Mouse (Mus musculus) erythroblast, embryonic 14.5 days (primary cell): ENCODE data around the gene Tcp11.

Source experiments
- GATA1 ChIP-seq: IDR thresholded peaks from 2 replicates; pipeline ENCODE4 v1.6.1; 2012; ENCODE audit warnings: low read length, inconsistent platforms, mixed read lengths
- TAL1 ChIP-seq: IDR thresholded peaks from 3 replicates; pipeline ENCODE4 v1.6.1; 2012; ENCODE audit warnings: low read length, inconsistent platforms, mixed read lengths

DNA sequence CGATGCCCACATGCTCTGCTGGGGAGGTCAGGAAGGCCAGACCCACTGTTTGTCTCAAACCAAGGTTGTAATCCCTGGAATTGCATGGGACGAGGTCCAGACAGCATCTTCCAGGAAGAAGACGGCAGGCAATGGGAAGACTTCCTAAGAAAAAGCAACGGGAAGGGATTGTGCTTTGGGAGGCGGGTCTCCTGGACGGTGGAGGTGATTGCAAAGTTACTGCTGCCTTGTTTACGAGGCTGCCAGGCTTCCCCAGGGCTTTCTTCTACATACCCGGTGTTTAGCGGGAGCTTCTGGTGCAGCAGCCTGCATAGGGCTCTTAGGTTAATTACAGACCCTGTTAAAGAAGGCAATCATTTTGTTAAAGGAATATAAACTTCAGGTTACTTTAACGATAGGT lies 52.2 kb downstream of the Tcp11 start:
- TF ChIP-seq TAL1 (no peak), GATA1 (no peak)
